Mouse (Mus musculus) erythroblast, adult 5-6 weeks (primary cell): ENCODE results near the gene Cers1. TPM values are rescaled to one million over a fixed set of nuclear protein-coding genes. Genes with fewer than 3 reads are reported as not detected.

ENCODE experiments used
- ATAC-seq: replicated peaks from 2 replicates; pipeline ENCODE4 v1.8.0; 2016; ENCODE audit warnings: moderate number of reproducible peaks, mild to moderate bottlenecking, moderate TSS enrichment, inconsistent platforms; ENCODE audit not compliant: poor library complexity, low FRiP score, severe bottlenecking
- total RNA-seq, 2 experiments: library from RNA; stranded (forward) in 1 of 2; stranded (reverse) in 1 of 2; fragments of 150-400 nt in 1 of 2; fragments of 200-764, 138-1000 nt in 1 of 2; gene quantifications; 2 replicates each; pipeline versions ENCODE4 v1.2.3 to v1.2.4; 2015 to 2017; ENCODE audit warnings: low replicate concordance in 2 of 2

The Cers1 gene
- total RNA-seq, 2 experiments from 2014 or later = 0.43 TPM; not detected in 1

DNA sequence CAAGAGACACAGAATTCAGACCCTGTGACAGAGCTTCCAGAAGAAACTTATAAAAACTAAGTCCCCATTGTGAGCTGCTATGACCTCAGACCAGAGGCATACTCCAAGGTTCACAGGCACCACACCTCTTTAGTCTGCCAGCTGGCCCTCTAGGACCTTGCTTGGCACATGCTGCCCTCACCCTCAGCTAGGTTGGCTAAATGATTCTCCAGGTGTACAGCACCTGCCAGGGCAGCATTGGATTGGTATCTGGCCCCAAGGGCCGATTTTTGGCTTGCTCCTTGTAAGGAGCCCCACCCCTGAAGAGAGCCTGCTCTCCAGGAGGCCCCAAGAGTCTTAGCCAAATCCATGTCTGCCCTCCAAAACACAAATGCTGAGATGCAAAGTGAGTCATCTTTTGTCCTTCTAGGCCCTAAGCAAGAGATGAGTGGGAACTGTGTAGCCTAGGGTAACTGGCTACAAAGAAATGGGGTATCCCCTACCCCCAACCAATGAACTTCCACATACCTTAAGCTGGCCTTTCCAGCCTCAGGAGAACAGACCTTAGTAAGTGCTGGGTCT lies 32.4 kb downstream of the Cers1 start:
- no peak for ATAC-seq

DNA sequence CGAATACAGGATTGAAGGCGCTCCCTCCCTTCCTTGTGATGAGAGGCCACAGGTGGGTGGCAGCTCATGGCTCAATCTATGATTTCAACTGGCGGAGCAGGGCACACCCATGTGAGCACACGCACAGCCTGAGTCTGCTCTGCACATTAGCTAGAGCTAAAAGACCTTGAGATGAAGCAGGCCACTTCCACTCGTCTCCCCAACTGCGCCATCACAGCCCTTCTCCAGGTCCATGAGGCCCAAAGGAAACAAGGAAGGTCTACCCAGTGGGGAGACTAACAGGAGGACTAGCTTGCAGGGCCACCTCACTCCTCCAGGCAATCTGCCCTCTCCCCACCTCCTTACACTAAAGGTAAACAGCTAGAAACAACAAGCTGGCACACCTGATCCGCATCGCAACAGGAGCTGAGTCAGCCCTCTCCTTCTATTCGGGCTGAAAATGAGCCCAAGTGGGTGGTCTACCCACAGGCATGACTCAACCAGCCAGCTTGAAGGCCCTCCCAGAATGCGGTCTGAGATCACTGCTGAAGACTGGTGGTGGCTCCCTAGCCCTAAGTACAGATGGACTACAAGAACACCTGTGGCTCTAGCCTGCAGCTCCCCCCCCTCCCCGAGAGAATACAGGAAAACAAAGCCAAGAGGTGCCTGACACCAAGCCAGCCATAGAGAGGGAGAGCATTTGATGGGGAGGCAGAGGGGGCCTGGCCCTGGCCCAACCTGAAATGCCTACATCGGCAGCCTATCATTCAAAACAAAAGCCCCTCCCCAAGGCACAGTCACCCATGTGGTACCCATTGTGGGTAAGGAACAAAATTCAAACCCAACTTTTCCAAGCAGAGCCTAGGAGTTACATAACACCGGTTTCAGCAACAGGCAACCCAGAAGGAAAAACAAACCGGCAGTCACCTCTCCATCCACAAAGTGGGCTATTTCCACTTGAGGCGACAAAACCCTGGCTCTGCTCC lies 35.7 kb downstream of the Cers1 start:
- peak; percentile 30; the same call in 1 of the 2 replicates for ATAC-seq

DNA sequence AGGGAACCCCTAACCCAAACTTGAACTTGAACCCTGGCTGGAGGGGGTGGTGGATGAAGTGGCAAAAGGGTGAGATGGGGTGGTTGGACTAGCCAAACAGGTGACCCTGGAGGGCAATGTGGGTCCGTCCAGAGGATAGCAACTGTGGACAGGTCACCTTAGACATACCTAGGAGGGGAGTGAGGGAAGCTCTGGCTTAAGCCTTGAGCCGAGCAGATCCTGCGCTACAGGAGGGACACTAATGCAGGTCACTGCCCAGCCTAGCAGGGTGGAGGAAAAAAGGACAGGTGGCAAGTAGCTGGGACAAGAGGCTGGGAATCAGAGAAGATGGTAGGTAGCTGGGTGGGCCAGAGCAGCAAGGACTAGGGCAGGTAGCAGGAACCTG lies 36.4 kb downstream of the Cers1 start:
- 0 out of 2 replicates have a peak, but pooled peaks have one; percentile 6 for ATAC-seq

DNA sequence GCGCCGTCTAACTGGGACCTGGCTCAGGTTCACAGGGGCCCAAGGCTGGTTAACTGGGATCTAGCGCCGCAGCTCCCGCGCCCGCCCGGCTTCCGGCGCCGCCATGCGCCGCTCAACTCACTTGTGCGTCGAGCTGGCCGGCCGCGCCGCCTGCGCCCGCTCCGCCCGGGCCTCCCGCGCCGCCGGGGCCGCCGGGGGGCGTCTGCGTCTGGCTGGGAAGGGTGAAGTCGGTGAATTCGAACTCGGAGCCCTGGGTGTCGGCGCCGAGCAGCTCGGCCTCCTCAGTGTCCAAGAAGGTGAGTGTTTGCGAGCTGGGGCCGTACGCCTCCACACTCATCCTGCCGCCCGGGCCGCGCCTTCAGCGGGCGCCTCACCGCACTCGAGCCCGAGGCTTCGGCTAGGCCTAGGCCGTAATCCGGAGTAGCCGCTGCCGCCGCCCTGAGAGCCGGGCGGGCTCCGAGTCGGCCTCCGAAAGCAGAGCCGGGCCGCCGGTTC lies 37.1 kb downstream of the Cers1 start:
- ATAC-seq = 0 out of 2 replicates have a peak, but pooled peaks have one; percentile 22

DNA sequence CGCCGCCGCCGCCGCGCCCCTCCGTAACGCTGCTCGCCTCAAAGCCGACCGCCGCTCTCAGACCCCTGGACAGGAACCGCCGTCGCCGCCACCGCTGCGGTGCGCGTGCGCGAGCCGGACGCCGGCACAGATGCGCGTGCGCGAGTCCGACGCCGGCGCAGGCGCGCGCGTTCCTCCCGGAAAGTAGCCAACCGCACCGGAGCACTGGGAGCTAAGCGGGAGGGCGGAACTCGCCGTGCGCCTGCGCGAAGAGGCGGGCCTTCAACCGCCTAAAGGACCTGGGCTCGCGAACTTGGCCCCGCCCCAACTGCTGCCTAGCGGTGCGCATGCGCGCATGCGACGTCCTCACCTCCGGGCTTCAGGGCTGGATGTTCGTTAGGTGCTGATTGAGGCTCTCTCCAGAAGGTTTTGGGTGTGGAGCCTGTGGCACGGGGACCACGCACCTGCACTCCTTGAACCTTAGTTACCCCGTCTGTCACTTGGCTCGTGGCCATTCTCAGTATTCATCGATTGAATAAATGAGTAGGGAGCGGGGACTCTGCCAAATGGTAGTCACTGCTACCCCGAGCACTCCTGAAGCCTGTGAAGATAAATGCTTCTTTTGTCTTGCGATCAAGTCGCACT lies 37.7 kb downstream of the Cers1 start, which contains the start of gene Upf1:
Gene Upf1, minus strand, starts transcription at position 85 of the 624 bp plus-strand sequence.
- peak; percentile 75 for ATAC-seq

DNA sequence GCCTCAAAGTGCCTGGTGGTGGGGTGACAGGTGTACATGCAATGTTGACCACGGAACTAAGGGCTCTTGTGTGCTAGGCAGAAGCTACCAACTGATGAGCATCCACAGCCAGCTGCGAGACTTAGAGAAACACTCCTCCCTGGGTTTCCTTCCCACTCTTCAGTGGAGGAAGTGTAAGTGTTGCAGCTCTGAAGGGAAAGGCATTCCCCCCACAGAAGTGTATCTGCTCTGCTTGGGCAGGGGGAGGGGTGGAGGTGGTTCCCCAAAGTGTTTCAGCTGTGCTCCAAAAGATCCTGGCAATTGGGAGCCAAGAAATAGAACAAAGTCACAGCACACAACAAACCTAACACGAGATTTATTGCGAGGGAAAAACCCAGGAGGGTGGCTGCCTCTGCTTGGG lies 38.4 kb downstream of the Cers1 start:
- no peak for ATAC-seq

DNA sequence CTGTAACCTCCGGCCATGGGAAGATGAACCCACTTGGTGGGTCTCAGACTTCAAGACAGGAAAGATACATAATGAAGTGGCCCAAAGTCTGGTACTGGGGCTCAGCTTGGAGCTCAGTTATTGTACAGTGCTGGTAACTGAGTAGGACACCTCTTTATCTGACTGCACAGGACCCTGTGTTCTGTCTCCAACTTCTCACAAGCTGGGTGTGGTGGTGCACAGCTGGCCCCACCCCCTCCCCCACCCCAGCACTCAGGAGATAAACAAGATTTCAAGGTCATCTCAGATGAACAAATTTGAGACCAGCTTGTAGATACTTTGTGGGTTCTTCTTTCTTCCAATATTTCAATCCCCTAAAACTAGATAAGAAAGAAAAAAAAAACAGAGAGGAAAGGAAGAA lies 40.5 kb downstream of the Cers1 start:
- 0 out of 2 replicates have a peak, but pooled peaks have one; percentile 23 for ATAC-seq

DNA sequence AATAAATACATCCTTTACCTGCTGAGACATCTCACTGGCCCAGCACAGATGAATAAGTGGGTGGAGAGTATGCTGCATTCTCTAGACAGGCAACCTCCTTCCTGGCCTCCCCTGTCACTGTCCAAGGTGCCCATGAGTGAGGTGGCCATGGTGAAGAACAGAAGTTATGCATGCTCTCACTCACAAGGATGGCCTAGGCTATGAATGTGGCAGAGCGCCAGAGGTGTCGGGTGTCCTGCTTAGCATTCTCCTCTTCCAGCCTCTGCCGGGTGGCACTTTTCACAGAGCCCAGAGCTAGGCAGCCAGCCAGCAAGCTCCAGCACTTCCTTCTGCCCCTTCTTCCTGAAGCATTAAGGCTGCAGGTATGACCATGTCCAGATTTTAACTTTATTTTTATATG lies 43.8 kb downstream of the Cers1 start:
- no peak for ATAC-seq

DNA sequence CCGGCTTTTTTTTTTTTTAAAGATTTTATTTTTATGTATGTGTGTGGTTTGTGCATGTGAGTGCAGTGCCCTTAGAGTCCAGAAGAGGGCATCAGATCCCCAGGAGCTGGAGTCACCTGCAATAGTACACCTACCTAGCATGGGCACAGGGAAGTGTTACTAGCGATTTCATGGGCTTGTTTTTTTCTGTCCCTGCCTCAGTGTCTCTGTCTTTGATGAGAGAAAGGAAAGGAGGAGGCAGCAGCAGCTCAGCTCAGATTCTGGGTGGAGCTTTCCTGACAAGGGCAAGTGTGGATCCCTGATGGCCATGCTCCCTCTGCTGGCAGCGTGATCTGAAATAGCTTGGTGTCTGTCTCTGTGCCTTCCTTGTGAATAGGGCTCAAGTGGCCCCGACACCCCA lies 45.2 kb downstream of the Cers1 start:
- ATAC-seq = peak; percentile 64

DNA sequence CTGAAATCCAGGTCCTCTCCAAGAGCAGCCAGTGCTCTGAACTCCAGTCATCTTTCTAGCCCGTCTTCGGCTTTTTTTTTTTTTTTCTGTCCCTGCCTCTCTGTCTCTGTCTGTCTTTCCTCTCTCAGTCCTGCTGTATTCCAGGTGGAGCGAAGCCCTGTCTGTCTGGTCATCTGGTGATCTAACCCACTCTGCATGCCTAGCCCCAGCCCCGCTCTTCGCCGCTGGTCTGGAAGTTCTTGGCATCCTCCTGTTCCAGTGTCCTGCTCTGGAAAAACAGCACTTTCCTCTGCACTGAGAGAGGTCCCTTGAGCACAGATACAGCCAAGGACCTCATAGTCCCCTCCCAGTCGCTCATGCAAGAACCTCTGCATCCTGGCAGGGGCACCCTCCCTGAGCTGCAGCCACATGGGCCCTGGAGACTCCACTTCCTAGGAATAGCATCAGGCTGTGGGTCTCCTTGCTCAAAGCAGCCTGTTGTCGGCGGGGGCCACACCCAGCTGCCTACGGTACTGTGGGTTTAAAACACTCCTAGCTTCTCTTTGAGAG lies 46.0 kb downstream of the Cers1 start:
- no peak for ATAC-seq

DNA sequence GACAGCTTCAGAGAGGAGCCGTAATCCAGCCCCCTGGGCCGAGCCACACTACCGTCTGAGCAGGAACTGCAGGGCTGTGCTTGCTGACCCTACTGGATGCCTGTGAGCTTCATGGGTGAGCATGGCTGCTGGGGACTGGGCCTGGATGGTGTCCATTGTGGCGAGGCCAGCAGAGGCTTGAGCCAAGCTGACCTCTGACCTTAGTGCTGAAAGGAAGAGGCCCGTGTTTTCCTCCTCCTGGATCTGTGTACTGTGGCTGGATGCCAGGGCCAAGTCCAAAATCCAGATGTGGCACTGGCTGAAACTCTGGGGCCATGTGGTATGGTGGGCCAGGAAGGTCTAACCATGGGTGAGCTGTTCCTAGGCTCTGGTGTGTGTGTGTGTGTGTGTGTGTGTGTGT lies 48.5 kb downstream of the Cers1 start:
- ATAC-seq = no peak

DNA sequence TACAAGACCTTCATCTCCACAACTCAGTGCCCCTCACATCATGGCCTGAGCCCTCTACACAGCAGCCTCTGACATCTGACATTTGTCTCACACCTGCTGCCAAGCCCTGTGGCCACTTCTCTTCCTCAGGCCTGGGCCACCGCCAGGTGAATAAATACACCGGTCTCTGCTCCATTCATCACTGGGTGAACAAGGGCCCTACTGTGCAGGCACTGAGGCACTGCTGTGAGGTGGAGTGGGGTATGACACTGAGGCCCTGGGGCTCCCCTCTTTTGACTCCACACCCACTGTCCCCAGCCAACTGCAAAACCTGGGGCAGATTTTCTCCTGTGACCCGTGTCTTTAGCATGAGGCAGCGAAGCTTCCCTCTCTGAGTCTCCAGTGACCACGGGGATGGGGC lies 51.0 kb downstream of the Cers1 start:
- no peak for ATAC-seq

DNA sequence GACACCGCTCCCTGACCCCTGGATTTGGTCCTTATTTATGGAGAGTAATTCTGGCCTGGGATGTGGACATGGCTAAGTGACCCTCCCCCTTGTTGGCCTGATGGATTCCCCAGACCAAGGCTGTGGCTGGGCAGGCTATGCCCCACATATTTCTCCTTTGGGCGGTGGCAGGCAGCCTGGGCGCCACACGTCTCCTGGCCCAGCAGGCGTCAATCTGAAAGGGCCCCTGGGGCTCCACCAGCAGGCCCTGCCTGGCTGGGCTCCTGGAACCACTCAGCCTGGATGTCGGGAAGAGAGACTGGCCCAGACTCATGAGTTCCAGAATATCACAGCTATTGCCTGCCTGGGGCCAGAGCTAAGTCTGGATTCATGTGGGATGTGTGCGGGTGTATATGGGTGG lies 54.9 kb downstream of the Cers1 start:
- ATAC-seq = no peak

DNA sequence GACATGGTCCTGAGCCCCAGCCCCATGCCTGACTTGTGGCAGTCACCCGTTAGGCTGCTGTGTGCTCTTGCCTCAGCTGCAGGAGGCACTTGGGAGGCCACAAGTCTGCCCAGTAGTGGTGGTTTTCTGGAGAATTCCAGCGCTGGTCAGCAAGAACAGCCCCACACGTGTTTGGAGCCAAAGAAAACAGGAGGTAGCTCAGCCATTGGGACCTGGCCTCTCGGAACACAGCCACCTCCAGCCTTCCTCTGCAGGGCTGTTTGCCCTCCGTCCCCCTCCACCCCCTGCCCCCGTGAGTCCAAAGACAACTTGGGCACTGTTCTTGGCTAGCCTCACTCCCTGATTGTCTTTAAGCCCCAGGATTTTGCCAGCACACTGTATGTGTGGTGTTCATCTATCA lies 56.4 kb downstream of the Cers1 start:
- no peak for ATAC-seq

DNA sequence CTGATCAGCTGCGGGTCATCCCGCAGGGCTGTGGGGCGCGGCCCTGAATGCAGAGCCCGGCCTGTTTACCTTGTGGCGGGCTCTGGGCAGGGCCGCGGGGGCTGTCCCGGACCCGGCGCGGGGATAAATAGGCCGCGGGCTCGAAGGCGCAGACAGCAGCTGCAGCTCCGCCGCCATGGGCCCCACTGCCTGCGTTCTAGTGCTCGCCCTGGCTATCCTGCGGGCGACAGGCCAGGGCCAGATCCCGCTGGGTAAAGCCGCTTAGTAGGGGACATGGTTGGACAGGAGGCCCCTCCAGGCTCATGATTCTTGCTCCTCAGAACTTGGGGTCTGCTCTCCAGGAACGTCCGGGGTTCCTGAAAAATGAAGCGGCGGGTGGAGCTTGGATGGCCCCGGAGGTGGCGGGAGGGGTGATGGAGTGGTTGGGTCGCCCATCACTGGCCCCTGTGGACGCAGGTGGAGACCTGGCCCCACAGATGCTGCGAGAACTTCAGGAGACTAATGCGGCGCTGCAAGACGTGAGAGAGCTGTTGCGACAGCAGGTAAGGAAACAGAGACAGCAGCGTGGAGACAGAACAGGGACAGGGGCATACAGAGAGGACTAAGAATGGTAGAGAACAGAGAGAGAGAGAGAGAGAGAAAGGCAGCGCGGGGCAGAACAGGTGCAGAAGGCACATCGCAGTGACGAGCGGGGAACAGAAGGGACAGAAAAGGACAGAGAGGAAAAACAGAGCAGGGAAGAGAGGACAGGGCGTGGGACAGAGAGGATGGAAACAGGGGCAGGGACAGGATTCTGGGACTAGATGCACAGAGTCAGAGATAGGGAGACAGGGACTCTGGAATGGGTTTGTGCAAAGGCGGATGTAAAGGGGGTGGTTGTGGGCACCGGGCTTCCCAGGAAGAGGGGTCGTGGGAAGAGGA lies 58.1 kb downstream of the Cers1 start, which contains the start of gene Comp:
Gene Comp, plus strand, starts transcription at position 162 of the 921 bp plus-strand sequence.
- ATAC-seq = no peak

DNA sequence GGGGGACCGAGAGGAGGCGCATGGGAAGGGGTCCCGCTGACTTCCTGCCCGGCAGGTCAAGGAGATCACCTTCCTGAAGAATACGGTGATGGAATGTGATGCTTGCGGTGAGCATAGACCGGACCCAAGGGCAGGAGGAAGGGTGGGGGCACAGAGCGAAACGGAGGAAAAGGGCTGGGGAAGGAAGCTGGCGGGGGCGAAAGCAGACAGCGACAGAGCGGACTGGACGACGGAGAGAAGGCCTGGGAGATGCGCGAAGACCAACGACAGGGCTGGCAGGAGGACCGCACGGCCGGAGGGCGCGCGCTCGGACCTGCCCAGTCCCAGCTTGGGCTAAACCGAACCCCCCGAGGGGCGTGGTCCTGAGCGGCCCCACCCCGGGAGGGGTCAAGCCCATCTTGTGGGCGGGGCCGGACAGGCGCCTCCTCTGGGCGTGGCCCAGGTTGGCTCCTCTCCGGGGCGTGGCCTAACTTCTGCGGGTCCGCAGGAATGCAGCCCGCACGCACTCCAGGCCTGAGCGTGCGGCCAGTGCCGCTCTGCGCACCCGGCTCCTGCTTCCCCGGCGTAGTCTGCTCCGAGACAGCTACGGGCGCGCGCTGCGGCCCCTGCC lies 58.8 kb downstream of the Cers1 start:
- ATAC-seq = peak; percentile 36

DNA sequence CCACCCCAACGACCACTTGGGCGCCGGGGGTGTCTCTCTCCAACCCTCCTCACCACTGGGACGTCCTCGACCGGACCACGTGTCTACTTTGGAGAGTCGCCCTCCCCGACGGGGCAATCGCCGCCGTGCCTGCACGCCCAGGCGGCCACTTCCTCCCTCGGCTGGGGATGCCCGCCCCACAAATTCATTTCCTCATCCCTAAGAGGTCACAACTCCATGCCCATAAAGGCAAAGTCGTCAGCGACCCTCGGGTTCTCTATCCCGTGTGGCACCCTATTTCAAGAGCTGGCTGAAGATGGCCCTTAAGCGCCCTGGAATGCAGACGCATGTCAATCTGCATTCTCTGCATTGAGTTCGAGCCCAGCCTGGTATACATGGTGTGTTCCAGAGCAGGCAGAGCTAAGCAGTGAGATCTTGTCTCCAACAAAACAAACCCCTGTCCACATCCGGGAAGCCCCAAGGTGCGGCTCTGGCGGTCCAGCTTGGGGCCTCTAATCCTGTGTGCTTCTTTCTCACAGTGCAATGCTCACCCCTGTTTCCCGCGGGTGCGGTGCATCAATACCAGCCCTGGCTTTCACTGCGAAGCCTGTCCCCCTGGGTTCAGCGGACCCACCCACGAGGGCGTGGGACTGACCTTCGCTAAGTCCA lies 59.8 kb downstream of the Cers1 start:
- no peak for ATAC-seq

DNA sequence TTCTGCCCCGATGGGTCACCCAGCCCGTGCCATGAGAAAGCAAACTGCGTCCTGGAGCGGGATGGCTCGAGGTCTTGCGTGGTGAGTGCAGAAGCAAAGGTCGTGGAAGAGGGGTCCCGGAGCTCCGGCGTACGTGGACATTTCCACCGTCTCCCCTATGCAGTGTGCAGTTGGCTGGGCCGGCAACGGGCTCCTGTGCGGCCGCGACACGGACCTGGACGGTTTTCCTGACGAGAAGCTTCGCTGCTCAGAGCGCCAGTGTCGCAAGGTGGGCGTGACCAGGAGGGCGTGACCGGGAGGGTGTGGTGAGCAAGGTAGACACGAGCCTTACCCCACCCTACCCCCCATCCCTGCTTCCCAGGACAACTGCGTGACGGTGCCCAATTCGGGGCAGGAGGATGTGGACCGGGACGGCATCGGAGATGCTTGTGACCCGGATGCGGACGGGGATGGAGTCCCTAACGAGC lies 60.7 kb downstream of the Cers1 start:
- ATAC-seq = no peak
